Mouse (Mus musculus): ENCODE measurements around the gene Actl6a.
"Not testable (repeated sequence)": the region's sequence is repeated elsewhere in the genome, so short reads cannot be mapped to it uniquely, and the experiment has no call there.

The Actl6a gene

DNA sequence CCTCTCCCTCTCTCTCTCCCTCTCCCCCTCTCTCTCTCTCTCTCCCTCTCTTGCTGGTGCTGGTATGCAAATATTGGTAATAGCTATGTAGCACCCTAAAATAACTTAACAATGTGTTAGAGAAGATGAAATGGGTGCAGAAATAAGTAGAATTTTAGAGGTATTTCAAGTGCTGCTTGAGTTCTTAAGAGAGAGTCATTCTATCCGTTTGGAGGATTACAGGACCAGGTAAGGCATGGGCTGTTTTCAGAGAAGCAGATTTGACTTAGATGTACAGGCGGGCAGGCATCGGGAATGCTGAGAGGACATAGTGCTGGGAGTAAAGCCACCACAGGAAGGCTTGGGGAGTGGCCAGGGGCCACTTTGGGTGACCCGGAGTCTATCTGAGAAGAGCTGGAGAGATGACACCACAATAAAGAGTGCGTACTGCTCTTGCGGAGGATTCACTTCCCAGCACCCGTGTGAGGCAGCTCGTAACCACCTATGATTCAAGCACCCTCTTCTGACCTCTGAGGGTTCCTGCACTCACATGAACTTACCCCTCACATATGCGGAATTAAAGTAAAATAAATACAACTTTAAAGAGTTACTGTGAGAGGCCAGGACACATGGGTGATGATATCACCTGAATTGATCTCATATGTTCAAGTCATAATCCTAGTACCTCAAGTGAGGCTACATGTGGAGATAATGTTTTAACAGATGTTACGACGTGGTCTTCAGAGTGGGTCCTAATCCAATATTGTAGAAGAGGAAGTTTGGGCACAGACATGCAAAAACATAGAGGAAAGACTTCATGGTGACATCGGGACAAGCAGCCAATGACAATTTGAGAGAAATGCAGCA lies 11.1 kb upstream of the Actl6a start:
- DNase-seq: no peak

DNA sequence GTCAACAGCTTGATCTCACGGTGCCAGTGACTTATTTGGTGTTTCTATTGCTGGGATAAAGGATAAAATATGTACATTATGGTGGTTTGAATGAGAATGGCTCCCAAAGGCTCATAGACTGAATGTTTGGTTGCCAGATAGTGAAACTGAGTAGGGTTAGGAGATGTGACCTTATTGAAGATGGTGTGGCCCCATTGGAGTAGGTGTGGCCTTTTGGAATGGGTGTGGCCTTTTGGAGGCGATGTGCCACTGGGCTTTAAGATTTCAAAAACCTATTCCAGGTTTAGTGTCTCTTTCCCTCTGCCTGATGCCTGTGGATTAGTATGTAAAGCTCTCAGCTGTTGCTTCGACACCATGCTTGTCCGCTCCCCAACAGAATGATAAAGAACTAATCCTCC lies 10.5 kb upstream of the Actl6a start:
- no peak for DNase-seq

DNA sequence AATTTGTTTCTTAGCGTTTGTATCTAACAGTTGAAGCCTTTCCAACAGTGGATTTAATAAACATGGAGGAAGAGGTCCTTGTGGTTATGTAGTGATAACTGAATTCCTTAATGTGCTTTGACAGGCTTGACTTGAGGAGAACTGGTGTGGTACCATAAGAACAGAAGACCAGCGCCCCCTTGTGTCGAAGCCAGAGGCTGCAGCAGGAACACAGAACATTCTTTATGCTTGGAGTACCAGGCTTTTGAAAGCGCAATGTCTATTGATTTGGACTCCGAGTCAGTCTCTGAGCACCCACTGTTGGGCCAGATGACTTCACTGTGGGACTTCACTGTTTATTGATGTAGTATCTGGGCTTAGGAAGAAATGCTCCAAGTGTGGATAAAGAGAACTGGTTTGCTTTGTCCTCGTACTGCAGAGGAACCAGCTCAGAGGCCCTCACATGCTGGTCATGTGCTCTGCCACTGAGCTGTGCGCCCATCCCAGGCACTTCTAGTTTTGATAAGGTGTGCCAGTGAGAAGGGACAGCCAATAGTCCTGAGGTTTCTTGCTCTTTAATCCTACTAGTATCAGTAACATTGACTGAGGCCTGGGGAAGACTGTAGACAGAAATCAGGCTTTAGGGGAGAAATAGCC lies 7.8 kb upstream of the Actl6a start:
- DNase-seq: peak; percentile 98

DNA sequence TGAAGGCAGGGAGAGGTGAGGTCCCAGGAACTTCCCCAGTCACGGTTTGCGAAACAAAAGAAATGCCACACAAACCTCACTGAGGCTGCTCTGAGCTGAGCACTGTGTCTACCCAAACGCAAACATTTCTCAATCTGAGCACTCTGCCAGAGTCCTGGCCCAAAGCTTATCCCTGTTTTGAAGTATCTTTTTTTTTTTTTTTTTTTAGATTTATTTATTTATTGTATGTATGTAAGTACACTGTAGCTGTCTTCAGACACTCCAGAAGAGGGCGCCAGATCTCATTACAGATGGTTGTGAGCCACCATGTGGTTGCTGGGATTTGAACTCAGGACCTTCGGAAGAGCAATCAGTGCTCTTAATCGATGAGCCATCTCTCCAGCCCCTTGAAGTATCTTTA lies 2.1 kb upstream of the Actl6a start:
- DNase-seq: not testable (repeated sequence)

DNA sequence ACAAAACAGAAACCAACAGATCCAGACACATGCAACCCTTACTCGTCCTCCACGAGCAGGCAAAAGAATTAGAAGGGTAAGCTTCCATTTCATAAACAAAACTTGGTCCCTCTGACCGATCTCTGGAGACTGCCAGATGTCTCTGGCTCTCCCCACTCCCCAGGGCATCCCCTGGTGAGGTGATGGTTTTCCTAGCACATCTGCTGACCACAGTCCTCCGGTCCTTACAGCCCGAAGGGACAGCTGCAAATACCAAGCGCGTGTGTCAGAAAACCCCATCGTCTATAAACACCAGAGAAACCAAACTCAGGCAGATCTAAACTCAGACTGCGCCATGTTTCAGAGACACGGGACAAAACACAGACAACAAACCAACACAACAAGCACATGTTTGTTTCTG lies 1.5 kb upstream of the Actl6a start:
- not testable (repeated sequence) for DNase-seq

DNA sequence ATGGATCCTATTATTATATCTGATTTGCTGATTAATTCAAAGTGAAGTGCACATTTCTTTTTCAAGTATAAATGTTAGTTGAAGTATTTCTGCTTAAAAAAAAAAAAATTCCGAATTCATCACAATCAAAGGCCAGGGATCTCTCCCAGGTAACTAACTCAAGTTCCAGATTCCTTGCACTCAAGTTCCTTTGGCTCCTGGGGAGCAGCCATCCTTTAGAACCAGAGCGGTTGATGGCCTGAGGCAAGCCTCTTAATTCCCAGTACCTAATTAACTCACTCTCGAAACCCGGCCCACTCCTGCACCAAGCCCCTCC lies 1.9 kb downstream of the Actl6a start:
- no peak for DNase-seq

DNA sequence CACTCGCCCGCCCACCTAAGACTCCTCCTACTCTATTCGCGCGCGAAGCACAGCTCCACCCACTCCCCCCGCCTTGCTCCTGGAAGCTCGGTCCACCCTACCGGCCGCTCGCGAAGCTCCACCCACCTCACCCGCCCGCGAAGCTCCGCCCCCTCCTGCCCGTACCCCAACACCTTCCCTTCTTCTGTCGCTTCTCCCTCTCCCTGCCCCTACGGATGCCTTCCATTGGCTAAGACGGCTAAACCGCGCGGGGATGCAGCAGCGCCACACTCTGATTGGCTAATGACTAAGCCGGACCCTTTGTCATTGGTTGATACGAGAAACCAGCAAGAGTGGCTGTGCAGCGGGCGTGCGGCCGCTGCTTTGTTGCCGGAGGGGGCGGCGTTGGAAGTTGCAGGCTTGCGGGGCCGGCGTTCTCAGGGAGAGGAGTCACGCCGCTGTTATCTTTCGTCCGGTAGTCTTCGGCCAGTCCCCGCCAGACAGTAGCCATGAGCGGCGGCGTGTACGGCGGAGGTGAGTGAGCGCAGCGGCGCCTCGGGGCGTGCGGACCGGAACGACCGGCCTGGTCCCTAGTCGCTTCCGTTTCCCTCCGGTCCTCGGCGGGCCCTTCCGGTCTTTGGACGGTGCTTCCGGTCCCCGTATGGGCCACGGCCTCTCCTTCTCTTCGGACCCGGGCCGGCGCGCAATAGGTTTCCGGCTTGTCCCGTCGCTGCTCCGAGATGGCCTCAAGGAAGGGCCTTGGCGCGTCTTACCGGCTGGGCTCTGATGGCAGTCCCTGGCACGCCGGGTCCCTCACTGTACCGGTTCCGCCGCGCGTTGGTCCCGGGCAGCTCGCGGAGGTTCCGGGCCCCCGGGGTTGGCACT lies 2.5 kb downstream of the Actl6a start:
- DNase-seq: peak; percentile 98

DNA sequence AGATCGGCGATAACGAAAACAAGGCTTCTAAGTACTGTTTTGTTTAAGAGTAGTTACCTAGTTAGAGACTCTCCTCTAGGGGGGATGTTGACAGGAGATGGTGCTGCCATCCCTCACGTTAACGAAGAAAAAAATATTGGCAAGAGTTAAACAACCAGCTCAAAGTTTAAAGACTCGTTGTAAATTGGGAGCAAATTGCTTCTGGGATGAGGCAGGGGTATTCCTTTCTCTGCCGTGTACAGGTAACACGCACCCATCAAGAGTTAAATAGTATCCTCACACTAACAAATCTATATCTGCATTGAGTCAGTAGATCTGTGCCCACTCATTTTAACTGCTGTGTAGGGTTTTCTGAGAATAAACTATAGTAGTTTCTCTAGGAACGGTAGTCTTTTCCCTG lies 3.3 kb downstream of the Actl6a start:
- DNase-seq: no peak

DNA sequence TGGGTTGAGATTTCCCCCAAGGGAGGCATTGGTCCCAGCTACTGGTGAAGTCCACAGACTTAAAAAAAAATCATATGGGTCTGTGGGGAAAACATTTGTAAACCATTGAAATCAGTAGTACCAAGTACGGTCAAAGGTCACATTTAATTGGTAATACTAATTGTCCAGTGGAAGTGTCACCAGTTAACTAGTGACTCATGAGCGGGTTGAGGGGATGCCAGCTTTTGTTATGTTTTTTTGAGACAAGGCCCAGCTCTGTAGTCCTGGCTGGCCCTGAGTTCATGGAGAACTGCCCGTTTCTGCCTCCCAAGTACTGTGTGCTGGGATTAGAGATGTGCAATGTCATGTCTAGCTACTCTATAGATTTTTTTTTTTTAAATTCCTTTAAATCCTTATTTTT lies 7.6 kb downstream of the Actl6a start:
- no peak for DNase-seq

DNA sequence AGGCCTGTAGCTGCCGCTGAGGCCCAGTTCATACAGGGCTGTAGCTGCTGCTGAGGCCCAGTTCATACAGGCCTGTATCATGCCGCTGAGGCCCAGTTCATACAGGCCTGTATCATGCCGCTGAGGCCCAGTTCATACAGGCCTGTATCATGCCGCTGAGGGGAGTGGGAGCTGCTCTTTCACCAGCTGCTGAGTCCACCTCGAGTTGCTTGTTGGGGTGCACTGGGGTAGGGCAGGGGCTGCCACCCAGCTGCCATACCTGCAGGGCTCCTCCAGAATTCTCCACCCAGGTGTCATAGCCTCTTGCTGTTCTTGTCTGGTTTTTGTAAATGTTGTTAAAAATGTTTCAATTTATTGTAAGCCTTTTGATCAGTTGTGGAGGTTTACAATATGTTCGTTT lies 11.3 kb downstream of the Actl6a start:
- DNase-seq: not testable (repeated sequence)

DNA sequence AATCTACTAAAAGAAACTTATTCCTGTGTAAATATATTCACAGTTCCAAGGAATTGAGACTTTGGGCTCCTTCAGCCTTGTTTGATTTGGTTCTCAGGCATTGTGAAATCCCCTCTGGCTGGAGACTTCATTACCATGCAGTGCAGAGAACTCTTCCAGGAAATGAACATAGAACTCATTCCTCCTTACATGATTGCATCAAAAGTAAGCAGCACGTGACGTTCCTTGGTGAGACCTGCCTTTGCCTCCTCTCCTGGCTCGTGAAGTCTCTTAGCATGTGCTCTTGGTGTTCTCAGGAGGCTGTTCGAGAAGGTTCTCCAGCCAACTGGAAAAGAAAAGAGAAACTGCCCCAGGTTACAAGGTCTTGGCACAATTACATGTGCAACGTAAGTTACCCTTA lies 12.2 kb downstream of the Actl6a start:
- no peak for DNase-seq

DNA sequence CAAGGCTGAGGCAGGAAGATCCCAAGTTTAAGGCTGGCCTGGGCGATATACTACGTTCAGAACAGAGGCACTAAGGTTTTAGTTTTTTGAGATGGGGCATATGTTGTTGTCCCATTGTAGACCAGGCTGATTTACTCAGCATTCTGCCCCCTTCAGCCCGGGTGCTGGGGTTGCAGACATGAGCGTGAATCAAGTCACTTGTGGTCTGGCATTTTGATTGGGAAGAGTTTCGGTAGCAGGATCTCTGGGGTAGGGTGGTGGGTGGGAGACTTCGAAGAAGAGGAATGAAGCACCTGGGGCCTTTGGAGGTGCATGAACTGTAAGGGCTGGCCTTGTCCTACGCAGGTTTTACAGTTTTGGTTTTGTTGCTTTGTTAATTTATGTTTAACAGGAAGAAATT lies 18.1 kb downstream of the Actl6a start:
- DNase-seq: no peak

DNA sequence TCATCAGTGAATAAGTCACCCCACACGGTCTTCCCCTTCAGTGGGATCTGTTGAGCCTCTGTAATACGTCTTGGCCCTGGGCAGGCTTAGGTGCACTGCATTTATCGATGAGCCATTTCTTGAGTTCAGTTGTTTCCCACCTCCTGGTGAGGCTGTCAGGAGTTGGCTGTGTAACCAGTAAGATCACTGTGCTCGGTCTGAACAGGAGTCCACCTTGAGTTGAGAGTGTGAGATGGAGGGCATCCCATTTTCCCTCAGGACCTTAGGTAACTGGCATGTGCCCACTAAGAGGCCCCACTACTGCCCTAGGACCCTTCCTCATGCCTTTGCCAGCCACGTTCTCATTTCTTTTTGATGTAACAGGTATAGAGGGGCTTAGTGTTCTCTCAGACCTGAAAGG lies 19.9 kb downstream of the Actl6a start:
- DNase-seq: no peak

DNA sequence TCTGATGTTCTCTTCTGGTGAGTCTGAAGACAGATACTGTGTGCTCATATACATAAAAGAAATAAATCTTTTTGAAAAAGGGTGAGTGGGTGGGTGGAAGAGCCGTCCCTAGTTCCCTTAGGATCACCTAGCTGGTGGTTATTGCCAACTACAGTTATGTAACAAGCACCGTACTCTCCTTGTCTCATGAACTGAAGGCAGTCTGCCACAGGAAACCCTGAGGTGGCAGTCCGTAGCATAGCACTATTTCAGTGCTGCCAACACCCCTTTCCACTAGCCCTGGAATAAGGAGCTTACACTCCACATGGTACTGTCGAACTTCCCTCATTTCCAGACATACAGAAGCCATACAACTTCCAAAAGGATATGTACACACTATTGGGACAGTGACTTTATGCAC lies 21.8 kb downstream of the Actl6a start:
- DNase-seq: no peak

DNA sequence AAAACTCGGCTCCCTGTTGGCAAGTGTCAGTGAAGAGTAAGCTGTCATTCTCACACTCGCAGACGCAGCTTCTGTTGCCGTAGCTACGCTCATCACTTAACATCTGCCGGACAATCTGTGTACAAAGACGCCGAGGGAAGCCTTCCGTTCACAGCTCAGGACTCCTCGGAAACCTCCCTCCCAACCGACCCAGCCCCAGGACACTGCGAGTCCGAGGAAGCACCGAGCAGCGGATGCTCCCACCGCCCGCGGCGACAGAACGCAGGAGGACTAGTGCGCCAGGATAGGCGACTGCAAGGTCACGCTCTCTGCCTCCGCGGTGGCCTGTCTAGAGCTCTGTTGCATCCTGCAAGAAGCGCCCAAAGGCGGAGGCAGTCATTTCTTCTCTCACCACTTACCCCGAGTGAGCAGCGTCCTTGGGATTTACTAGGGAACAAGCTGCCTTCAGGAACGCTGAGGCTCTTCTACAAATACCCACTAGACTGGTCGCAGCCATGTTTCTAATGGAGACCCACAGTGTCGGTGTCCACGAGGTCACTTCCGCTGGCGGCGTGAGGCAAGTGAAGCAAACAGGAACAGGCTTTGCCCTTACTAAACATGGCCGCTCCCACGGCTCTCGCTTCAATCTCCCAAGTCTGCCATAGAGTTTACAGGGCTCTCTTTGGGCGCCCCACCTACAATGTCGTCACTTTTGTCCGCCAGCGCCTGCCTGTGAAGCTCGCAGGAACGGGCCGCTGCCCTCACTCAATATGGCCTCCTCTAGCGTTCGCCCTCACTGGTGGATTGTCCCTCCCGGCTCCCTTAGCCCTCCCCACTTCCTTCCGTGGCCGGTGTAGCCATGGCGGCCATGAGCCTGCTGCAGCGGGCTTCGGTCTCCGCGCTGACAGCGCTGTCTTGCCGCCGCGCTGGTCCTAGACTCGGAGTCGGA lies 30.4 kb downstream of the Actl6a start, which contains the start of gene Ndufb5:
Gene Ndufb5, plus strand, starts transcription at position 747 of the 928 bp plus-strand sequence.
- DNase-seq: peak; percentile 91

DNA sequence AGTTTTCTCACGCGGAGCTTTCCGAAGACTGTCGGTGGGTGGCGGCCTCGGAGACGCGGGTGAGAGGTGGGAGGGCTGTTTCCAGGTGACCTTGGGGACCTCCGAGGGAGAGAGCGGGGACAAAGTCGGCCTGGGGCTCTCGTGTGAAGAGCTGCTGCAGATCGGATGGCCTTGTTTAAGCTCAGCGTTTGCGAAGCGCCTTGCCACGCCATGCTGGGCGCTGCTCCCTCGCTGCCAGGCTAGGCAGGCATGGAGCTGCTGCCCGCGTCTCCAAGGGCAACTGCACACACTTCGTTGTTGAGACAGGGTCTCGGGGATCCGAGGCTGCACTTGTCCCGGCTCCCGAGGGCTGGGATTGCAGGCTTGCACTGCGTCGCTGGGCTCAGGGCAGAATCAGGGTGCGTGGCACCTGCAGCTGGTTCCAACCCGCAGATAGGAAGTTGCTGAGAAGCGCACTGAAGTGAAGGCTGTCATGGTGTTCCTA lies 31.1 kb downstream of the Actl6a start, which contains the start of gene Mrpl47:
Gene Mrpl47, minus strand, starts transcription at position 434 of the 484 bp plus-strand sequence.
- no peak for DNase-seq

DNA sequence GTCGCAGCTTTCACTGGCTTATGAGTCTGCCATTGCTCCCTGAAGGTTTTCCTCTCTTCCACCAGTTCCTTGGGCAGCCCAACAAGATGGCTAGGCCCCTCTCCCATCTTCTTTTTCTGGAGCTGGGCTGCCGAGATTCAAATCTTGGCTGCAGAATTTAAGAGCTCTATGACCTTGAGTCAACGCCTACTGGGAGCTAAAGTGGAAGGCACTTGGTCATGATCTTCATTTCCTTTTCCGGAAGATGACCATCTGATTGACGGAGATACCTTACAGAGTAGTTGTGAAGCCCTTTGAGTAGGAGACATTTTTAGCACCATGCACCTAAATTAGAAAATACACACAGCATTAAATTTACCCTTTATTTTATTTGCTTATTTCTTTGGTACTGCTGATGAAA lies 32.5 kb downstream of the Actl6a start:
- DNase-seq: no peak

DNA sequence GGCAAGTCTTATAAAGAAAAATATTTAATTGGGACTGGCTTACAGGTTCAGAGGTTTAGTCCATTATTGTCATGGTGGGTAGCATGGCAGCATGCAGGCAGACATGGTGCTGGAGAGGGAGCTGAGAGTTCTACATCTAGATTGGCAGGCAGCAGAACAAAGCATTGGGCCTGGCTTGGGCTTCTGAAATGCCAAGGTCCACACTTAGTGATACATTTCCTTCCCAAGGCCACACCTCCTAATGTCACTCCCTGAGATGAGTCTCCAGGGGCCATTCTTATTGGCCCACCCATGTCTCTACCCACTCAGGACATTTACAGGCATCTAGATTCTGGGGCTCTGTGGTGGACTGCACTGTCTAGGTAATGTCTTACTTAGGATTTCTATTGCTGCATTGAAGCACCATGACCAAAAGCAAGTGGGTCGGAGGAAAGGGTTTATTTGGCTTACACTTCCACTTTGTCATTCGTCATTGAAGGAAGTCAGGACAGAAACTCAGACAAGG lies 36.2 kb downstream of the Actl6a start:
- no peak for DNase-seq

DNA sequence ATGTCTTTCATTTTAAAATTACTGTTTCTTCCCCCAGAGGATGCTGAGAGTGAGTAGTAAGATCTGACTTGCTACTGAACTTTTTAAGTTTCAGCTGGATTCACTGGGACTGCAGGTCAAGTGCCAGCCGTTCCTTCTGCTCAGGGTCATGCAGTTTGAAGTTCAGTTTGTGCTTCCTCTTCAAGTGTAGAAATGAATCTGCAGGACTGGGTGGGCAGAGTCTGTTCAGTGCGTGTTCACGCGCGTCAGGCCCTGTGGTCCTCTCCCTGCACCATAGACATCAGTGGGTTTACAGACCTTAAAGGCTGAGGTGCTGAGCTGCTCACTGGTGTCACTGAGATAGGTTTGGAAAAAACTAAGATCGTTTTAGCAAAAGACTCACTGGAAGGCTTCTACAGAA lies 38.9 kb downstream of the Actl6a start:
- no peak for DNase-seq

DNA sequence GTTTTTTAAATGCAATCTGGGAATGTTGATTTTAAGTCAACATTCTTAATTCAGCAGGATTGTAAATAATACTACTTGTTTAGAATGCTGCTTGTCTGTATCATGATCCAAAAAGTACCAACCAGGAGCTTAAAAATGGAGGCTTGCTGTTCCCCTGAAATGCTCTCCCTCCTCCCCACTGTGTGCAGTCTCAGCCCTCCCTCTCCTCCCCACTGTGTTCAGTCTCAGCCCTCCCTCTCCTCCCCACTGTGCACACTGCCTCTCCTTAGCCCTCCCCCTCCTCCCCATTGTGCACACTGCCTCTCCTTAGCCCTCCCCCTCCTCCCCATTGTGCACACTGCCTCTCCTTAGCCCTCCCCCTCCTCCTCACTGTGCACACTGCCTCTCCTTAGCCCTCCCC lies 39.3 kb downstream of the Actl6a start:
- DNase-seq: not testable (repeated sequence)

DNA sequence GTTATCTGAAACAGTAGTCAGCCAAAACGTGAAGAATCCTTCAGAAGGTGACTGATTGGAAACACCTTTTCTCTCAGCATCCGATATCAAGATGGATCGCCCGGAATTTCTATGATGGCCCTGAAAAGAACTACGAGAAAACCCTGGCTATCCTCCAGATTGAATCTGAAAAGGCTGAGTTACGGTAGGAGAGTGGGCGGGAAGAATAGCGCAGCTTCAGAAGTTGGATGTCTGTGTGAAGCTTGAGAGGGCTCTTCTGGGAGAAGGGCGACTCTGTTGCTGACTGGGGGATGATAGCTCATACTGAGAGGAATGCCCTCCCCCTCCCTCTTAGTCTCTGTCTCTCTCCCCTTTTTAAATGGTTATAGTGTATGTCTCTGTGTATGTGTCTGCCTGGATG lies 42.3 kb downstream of the Actl6a start:
- DNase-seq: no peak
